Mouse (Mus musculus) MEL-GATA-1-ER (cell line): Measurements from ENCODE around the gene Gm45808.
"Not testable (repeated sequence)": the region's sequence is repeated elsewhere in the genome, so short reads cannot be mapped to it uniquely, and the experiment has no call there.

ENCODE experiments used
- DNase-seq: peaks from one replicate; pipeline ENCODE4 v3.0.0-alpha.2; 2012; ENCODE audit warnings: low read depth; ENCODE audit errors: extremely low read depth

Gene Gm45808

GRCm38 (mm10) chr7:45509181-45509882 lies 22.7 kb upstream of the Gm45808 start:
- DNase-seq, result peak; percentile 33

- DNase-seq, result peak; percentile 93
Measured at GRCm38 (mm10) chr7:45508561-45508960, 21.9 kb upstream of the Gm45808 start.

GRCm38 (mm10) chr7:45507583-45507982 lies 21.0 kb upstream of the Gm45808 start:
- DNase-seq, result no peak

- DNase-seq, result no peak
Measured at GRCm38 (mm10) chr7:45498427-45498826, 11.8 kb upstream of the Gm45808 start.

GRCm38 (mm10) chr7:45494548-45494947 lies 7.9 kb upstream of the Gm45808 start:
- DNase-seq, result no peak

GRCm38 (mm10) chr7:45492951-45493350 lies 6.3 kb upstream of the Gm45808 start:
- no peak for DNase-seq

- DNase-seq, result no peak
Measured at GRCm38 (mm10) chr7:45492225-45492844, 5.7 kb upstream of the Gm45808 start.

GRCm38 (mm10) chr7:45491264-45491663 lies 4.7 kb upstream of the Gm45808 start:
- no peak for DNase-seq

GRCm38 (mm10) chr7:45490822-45491221 lies 4.2 kb upstream of the Gm45808 start:
- no peak for DNase-seq

- DNase-seq, result no peak
Measured at GRCm38 (mm10) chr7:45489578-45489977, 3.0 kb upstream of the Gm45808 start.

GRCm38 (mm10) chr7:45488293-45489204 lies 1.9 kb upstream of the Gm45808 start, which contains the start of gene Dhdh:
TSS of gene Dhdh (minus strand) at chr7:45488805.
- DNase-seq, result no peak

- DNase-seq, result no peak
Measured at GRCm38 (mm10) chr7:45487861-45488292, 1.3 kb upstream of the Gm45808 start.

- no peak for DNase-seq
Measured at GRCm38 (mm10) chr7:45486158-45486557, 453 bp downstream of the Gm45808 start.

- DNase-seq, result not testable (repeated sequence)
Measured at GRCm38 (mm10) chr7:45484985-45485384, 1.6 kb downstream of the Gm45808 start.

- DNase-seq, result no peak
Measured at GRCm38 (mm10) chr7:45482166-45482565, 4.4 kb downstream of the Gm45808 start.

GRCm38 (mm10) chr7:45481374-45481927 lies 5.2 kb downstream of the Gm45808 start, which contains the start of gene Tulp2:
TSS of gene Tulp2 (plus strand) at chr7:45481877.
- DNase-seq, result peak; percentile 74

GRCm38 (mm10) chr7:45480310-45480709 lies 6.3 kb downstream of the Gm45808 start:
- DNase-seq, result not testable (repeated sequence)

- DNase-seq, result no peak
Measured at GRCm38 (mm10) chr7:45478774-45479173, 7.8 kb downstream of the Gm45808 start.

- DNase-seq, result no peak
Measured at GRCm38 (mm10) chr7:45477003-45477402, 9.6 kb downstream of the Gm45808 start.

- DNase-seq, result no peak
Measured at GRCm38 (mm10) chr7:45476453-45476852, 10.2 kb downstream of the Gm45808 start.

- DNase-seq, result peak; percentile 81
Measured at GRCm38 (mm10) chr7:45475291-45475969, 11.2 kb downstream of the Gm45808 start.
